Mouse (Mus musculus) brown adipose tissue, adult 24 weeks (tissue): ENCODE results near the gene Arhgap30. TPM values are rescaled to one million over a fixed set of nuclear protein-coding genes. Genes with fewer than 3 reads are reported as not detected.
A peak's percentile ranks its signal among the peaks of the same experiment; 100 is the strongest.

Experiments
- H3K27ac ChIP-seq: fragments of 200-500 bp; replicated peaks from 2 replicates; pipeline ENCODE4 v1.5.1; 2012; ENCODE audit warnings: low read depth, mild to moderate bottlenecking, low read length
- H3K4me1 ChIP-seq: fragments of 200-500 bp; 2 replicates; pipeline ENCODE4 v1.6.1; 2012; ENCODE audit warnings: low read length, mixed read lengths; ENCODE audit not compliant: control insufficient read depth, insufficient read depth, insufficient read length
- H3K4me3 ChIP-seq: fragments of 200-500 bp; 2 replicates; pipeline ENCODE4 v1.5.1; 2012; ENCODE audit warnings: low read depth, mild to moderate bottlenecking, low read length, moderate library complexity; ENCODE audit not compliant: insufficient read depth
- polyA plus RNA-seq: library from polyadenylated mRNA; stranded (reverse); fragments of >200 nt; gene quantifications from 2 replicates; pipeline ENCODE4 v1.2.4, GENCODE M21; 2012; ENCODE audit not compliant: missing spikeins, insufficient read depth, insufficient read length

The Arhgap30 gene
- polyA plus RNA-seq, 1 experiment = 2.1 TPM

- no peak overlapping the region for H3K27ac ChIP-seq
- no peaks in the 10 kb centered on the region for H3K4me1 ChIP-seq
- H3K4me3 ChIP-seq = no peak overlapping the region
These were observed 14.2 kb downstream of the Arhgap30 start for GRCm38 (mm10) chr1:171402991-171403390.

GRCm38 (mm10) chr1:171407263-171407662, 18.5 kb downstream of the Arhgap30 start:
- H3K4me3 ChIP-seq = no peak overlapping the region
- no peaks in the 10 kb centered on the region for H3K4me1 ChIP-seq
- no peak overlapping the region for H3K27ac ChIP-seq

GRCm38 (mm10) chr1:171410231-171410630, 21.5 kb downstream of the Arhgap30 start:
- Histone ChIP-seq H3K27ac (no peak overlapping the region), H3K4me3 (no peak overlapping the region), H3K4me1 (peaks cover 7% of the 10 kb centered on the region; the same call in 1 of the 2 replicates)

DNA sequence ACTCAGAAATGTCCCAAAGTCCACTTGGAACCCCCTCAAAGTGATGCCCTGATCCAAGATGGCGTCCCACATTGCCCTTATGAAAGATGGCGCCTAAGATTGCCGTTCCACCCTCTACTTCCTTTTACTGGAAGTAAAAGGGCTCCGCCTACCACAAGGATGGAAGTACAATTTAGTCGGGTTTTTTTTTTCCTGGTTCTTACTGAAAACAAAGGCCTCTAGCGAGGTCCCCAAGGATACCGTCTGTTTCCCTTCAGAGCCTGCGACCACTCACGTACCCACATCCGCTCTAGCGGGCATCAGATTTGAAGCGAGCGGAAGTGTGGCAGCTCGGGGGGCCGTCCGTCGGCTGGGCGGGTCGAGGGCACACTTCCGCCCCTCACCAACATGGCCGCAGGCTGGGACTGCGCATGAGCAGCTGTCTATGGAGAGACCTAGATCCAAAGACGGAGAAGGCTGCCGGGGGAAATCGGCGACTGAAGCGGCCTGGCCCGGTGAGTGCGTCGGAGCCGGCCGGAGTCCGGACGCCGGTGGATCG, 22.3 kb downstream of the Arhgap30 start, which contains the start of gene Usf1:
Gene Usf1 (plus strand): TSS at position 367 of the 538 bp plus-strand sequence.
- Histone ChIP-seq H3K27ac (peak within 1 kb of the TSS; percentile 98), H3K4me3 (peak within 1 kb of the TSS; percentile 88), H3K4me1 (peaks cover 7% of the 10 kb centered on the region; the same call in 1 of the 2 replicates)

DNA sequence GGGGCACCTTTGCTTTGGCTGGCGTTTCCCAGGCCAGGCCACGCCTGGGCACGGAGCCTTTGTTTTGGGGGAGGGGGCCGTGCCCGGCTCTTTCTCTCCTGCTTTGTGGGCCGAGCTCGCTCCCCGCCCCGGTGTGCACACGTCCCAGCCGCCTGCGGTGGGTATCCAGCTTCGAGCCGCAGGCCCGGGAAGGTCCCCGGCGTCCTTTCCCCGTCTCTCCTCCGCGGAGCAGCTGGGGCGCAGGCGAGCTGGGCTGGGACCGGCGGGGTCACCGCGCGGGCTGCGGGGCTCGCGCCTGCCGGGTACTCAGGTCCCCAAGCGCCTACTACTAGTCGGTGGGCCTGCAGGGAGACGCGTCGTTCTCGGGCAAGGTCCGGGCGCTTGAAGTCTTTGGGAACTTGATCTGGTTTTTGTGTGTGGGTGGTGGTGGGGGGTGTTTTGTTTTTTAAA, 22.8 kb downstream of the Arhgap30 start:
- H3K27ac ChIP-seq = peak overlapping the region; percentile 76
- H3K4me3 ChIP-seq = peak overlapping the region; percentile 88
- H3K4me1 ChIP-seq = peaks cover 7% of the 10 kb centered on the region; the same call in 1 of the 2 replicates

- Histone ChIP-seq H3K4me3 (peak overlapping the region; percentile 88), H3K4me1 (peaks cover 7% of the 10 kb centered on the region; the same call in 1 of the 2 replicates), H3K27ac (peak overlapping the region; percentile 76)
These were observed 23.3 kb downstream of the Arhgap30 start for GRCm38 (mm10) chr1:171412001-171412441.

GRCm38 (mm10) chr1:171412446-171412845, 23.7 kb downstream of the Arhgap30 start:
- peak overlapping the region; percentile 28; the same call in 1 of the 2 replicates for H3K27ac ChIP-seq
- H3K4me3 ChIP-seq = peak overlapping the region; percentile 88
- H3K4me1 ChIP-seq = peaks cover 7% of the 10 kb centered on the region; the same call in 1 of the 2 replicates

DNA sequence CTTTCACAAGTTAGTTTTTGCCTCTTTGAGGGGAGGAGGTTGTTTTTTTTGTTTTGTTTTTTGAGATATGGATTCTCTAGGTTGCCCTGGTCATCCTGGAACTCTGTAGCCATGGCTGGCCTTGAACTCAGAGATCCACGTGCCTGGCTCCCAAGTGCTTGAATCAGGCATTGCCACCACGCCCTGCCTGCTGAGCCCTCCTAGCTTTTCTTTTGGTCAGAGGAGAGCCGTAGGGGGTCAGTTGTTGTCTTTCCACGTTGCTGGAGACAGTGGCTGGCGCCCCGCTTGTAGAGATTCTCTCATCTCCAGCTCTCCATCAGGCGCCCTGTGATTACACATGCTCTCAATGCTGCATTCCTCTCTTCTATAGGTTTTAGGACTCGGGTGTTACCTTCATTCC, 24.9 kb downstream of the Arhgap30 start:
- Histone ChIP-seq H3K4me1 (peaks cover 7% of the 10 kb centered on the region; the same call in 1 of the 2 replicates), H3K27ac (no peak overlapping the region), H3K4me3 (no peak overlapping the region)

DNA sequence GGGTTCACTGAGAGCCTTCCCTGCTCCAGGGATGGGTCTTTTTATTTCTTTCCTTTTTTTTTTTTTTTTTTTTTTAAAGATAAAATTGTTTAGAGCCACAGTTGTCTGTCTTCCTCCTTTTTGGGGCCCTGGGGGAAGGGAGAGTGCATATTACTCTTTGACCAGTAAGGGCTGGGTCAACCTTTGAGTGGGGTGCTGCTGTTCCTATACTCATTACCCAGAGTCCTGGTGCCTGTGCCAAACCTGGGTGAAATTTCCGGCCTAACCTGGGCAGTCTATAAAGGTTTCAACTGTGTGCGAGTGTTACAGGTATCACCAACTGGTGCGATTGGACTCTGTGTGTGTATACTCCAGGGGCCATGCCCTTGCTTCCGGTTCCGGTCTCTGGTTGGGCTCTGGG, 29.9 kb downstream of the Arhgap30 start, which contains the start of gene Tstd1:
Gene Tstd1 (plus strand): TSS at position 213 of the 400 bp plus-strand sequence.
- no peak within 1 kb of the TSS for H3K4me3 ChIP-seq
- 0 out of 2 replicates have a peak, but pooled peaks cover 3% of the 10 kb centered on the region for H3K4me1 ChIP-seq
- no peak within 1 kb of the TSS for H3K27ac ChIP-seq

GRCm38 (mm10) chr1:171419291-171419882, 30.6 kb downstream of the Arhgap30 start:
- no peaks in the 10 kb centered on the region for H3K4me1 ChIP-seq
- no peak overlapping the region for H3K27ac ChIP-seq

GRCm38 (mm10) chr1:171419905-171420304, 31.2 kb downstream of the Arhgap30 start:
- H3K27ac ChIP-seq = no peak overlapping the region
- H3K4me1 ChIP-seq = no peaks in the 10 kb centered on the region
- no peak overlapping the region for H3K4me3 ChIP-seq

More at GRCm38 (mm10) chr1:171419291-171419882, 30.6 kb downstream of the Arhgap30 start:
- H3K4me3 ChIP-seq = no peak overlapping the region

DNA sequence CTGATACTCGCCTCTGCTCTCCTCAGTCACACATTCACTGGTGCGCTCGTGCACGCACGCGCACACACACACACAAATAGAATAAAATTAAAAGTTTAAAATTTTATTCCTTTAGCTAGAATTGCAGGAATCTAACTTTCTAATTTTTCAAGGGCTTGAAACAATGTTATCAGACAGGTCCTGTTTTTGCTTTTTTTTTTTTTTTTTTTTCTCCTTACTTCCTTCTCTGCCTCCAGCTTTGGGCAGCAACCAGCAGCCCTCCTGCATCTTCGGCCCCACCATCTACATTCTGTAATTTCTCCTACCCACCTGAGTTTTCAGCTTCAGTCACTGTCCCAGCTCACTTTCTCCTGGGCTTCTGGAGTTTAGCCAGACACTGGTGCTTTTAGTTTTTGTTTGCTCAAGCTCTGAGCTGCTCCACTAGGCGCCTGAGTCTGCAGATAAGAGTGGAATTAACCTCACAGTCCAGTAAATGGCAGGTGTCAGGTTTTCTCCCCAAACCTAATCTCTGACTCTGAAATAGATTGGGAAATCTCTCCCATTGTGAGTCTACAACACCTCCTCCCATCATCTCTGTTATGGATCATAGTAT, 33.8 kb downstream of the Arhgap30 start:
- Histone ChIP-seq H3K27ac (no peak overlapping the region), H3K4me3 (no peak overlapping the region), H3K4me1 (no peaks in the 10 kb centered on the region)

DNA sequence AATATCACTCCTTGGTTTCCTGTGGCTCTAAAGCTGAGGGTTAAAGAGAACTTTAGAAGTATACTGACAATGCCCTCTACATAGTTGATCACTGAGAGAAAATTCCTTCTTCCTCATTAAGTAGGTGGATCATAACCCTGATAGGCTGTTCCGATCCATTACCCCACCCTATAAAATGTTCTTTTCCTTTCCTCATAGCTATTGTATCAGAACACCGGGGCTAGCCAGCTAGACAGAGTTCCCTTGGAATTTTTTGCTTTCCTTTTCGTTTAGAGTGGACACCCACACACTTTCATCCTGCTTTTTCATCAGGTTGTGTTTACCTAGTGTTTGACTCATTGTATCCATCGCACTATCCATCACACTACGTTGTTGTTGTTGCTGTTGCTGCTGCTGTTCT, 35.9 kb downstream of the Arhgap30 start:
- Histone ChIP-seq H3K27ac (no peak overlapping the region), H3K4me1 (no peaks in the 10 kb centered on the region), H3K4me3 (no peak overlapping the region)

- Histone ChIP-seq H3K4me3 (no peak overlapping the region), H3K4me1 (no peaks in the 10 kb centered on the region), H3K27ac (no peak overlapping the region)
These were observed 36.4 kb downstream of the Arhgap30 start for GRCm38 (mm10) chr1:171425126-171425525.

- no peaks in the 10 kb centered on the region for H3K4me1 ChIP-seq
- no peak overlapping the region for H3K4me3 ChIP-seq
- H3K27ac ChIP-seq = no peak overlapping the region
These were observed 43.4 kb downstream of the Arhgap30 start for GRCm38 (mm10) chr1:171432158-171432557.
